Mouse (Mus musculus): ENCODE results near the gene Scn1b. TPM values are rescaled to one million over a fixed set of nuclear protein-coding genes. Genes with fewer than 3 reads are reported as not detected.

The Scn1b gene
- not detected for polyA plus RNA-seq (2017; shearing (Covaris generic))

GRCm38 (mm10) chr7:31126851-31127724, at the start of gene Scn1b:
Gene Scn1b, minus strand, starts transcription at chr7:31127003.

GRCm38 (mm10) chr7:31155296-31156033, 28.7 kb upstream of the Scn1b start, which contains the start of gene Gramd1a:
Gene Gramd1a, minus strand, starts transcription at chr7:31155896.

GRCm38 (mm10) chr7:31115182-31115581, 11.6 kb downstream of the Scn1b start, which contains the start of gene Hpn:
Gene Hpn, minus strand, starts transcription at chr7:31115290.

GRCm38 (mm10) chr7:31076492-31076891, 50.3 kb downstream of the Scn1b start, which contains the start of gene Fxyd3:
Gene Fxyd3, minus strand, starts transcription at chr7:31076704.

Other genes starting within 250 kb of the Scn1b start
- 28.6 TPM for gene Cd22, start 246.7 kb downstream of the Scn1b start, polyA plus RNA-seq (2017; shearing (Covaris generic))
- not detected for gene Mag, start 212.1 kb downstream of the Scn1b start, polyA plus RNA-seq (2017; shearing (Covaris generic))
- gene Hamp2, start 202.3 kb downstream of the Scn1b start, polyA plus RNA-seq (2017; shearing (Covaris generic)), result not detected
- gene Hamp, start 183.0 kb downstream of the Scn1b start, polyA plus RNA-seq (2017; shearing (Covaris generic)), result not detected
- 10.7 TPM for gene Usf2, start 170.2 kb downstream of the Scn1b start, polyA plus RNA-seq (2017; shearing (Covaris generic))
- 7.7 TPM for gene Lsr, start 153.5 kb downstream of the Scn1b start, polyA plus RNA-seq (2017; shearing (Covaris generic))
- 0.46 TPM for gene Fam187b, start 153.2 kb downstream of the Scn1b start, polyA plus RNA-seq (2017; shearing (Covaris generic))
- gene Fxyd5, start 84.5 kb downstream of the Scn1b start, polyA plus RNA-seq (2017; shearing (Covaris generic)), result 1,401 TPM
- gene Fxyd7, start 75.5 kb downstream of the Scn1b start, polyA plus RNA-seq (2017; shearing (Covaris generic)), result not detected
- not detected for gene Fxyd1, start 69.8 kb downstream of the Scn1b start, polyA plus RNA-seq (2017; shearing (Covaris generic))
- gene Lgi4, start 67.7 kb downstream of the Scn1b start, polyA plus RNA-seq (2017; shearing (Covaris generic)), result not detected
- not detected for gene Fxyd3, start 50.3 kb downstream of the Scn1b start, polyA plus RNA-seq (2017; shearing (Covaris generic))
- 1.4 TPM for gene Hpn, start 11.7 kb downstream of the Scn1b start, polyA plus RNA-seq (2017; shearing (Covaris generic))
- gene Gramd1a, start 28.9 kb upstream of the Scn1b start, polyA plus RNA-seq (2017; shearing (Covaris generic)), result 398 TPM
- not detected for gene Scgb2b2, start 163.5 kb upstream of the Scn1b start, polyA plus RNA-seq (2017; shearing (Covaris generic))
- gene Scgb1b2, start 164.8 kb upstream of the Scn1b start, polyA plus RNA-seq (2017; shearing (Covaris generic)), result not detected
- gene Scgb2b3, start 235.1 kb upstream of the Scn1b start, polyA plus RNA-seq (2017; shearing (Covaris generic)), result not detected
- not detected for gene Scgb1b3, start 248.6 kb upstream of the Scn1b start, polyA plus RNA-seq (2017; shearing (Covaris generic))

All from effector memory CD4-positive, alpha-beta T cell, adult 5 months (primary cell).